Mouse (Mus musculus): ENCODE measurements at regions not wholly inside any gene's neighbourhood (a gene's known extent, or its start where the extent isn't known, plus 50 kb on each side); places are given as distances from the start of the nearest gene placed in this dataset.

GRCm38 (mm10) chr7:94798101-94798500 lies 1372.9 kb upstream of the Tenm4 start:
- DNase-seq: peak; percentile 60

- DNase-seq: no peak
Measured at GRCm38 (mm10) chr7:94841197-94841596, 1329.8 kb upstream of the Tenm4 start.

GRCm38 (mm10) chr7:94851360-94851759 lies 1319.7 kb upstream of the Tenm4 start:
- DNase-seq: no peak

GRCm38 (mm10) chr7:94856636-94857035 lies 1314.4 kb upstream of the Tenm4 start:
- DNase-seq: no peak

GRCm38 (mm10) chr7:94890711-94891430 lies 1280.2 kb upstream of the Tenm4 start:
- DNase-seq: peak; percentile 2

GRCm38 (mm10) chr7:94898088-94898487 lies 1273.0 kb upstream of the Tenm4 start:
- no peak for DNase-seq

GRCm38 (mm10) chr7:94926547-94927123 lies 1244.4 kb upstream of the Tenm4 start:
- DNase-seq: no peak

GRCm38 (mm10) chr7:94963758-94964299 lies 1207.2 kb upstream of the Tenm4 start:
- DNase-seq: no peak

GRCm38 (mm10) chr7:94967601-94968000 lies 1203.4 kb upstream of the Tenm4 start:
- no peak for DNase-seq

GRCm38 (mm10) chr7:94975037-94975775 lies 1195.8 kb upstream of the Tenm4 start:
- no peak for DNase-seq

- DNase-seq: no peak
Measured at GRCm38 (mm10) chr7:94996258-94996657, 1174.8 kb upstream of the Tenm4 start.

- DNase-seq: no peak
Measured at GRCm38 (mm10) chr7:95004161-95004560, 1166.9 kb upstream of the Tenm4 start.

- DNase-seq: no peak
Measured at GRCm38 (mm10) chr7:95005403-95005802, 1165.6 kb upstream of the Tenm4 start.

GRCm38 (mm10) chr7:95008896-95009430 lies 1162.1 kb upstream of the Tenm4 start:
- no peak for DNase-seq

GRCm38 (mm10) chr7:95020285-95020684 lies 1150.8 kb upstream of the Tenm4 start:
- no peak for DNase-seq

GRCm38 (mm10) chr7:95027915-95028810 lies 1142.9 kb upstream of the Tenm4 start:
- DNase-seq: no peak

Measured in retina, postnatal 1 day (tissue).